Mouse (Mus musculus) heart, adult 8-10 months (tissue): ENCODE data around the gene Gm13090. TPM values are rescaled to one million over a fixed set of nuclear protein-coding genes. Genes with fewer than 3 reads are reported as not detected.
A peak's percentile ranks its signal among the peaks of the same experiment; 100 is the strongest.

Experiments
- DNase-seq: peaks from one replicate; pipeline ENCODE4 v3.0.0; 2022; ENCODE audit warnings: low spot score
- total RNA-seq, 4 experiments: library from RNA; stranded (reverse); gene quantifications; 2 replicates each; pipeline ENCODE4 v1.2.4; 2022

The Gm13090 gene
- total RNA-seq, 4 experiments from 2014 or later, result 0.37 to 0.44 TPM; not detected in 2

DNA sequence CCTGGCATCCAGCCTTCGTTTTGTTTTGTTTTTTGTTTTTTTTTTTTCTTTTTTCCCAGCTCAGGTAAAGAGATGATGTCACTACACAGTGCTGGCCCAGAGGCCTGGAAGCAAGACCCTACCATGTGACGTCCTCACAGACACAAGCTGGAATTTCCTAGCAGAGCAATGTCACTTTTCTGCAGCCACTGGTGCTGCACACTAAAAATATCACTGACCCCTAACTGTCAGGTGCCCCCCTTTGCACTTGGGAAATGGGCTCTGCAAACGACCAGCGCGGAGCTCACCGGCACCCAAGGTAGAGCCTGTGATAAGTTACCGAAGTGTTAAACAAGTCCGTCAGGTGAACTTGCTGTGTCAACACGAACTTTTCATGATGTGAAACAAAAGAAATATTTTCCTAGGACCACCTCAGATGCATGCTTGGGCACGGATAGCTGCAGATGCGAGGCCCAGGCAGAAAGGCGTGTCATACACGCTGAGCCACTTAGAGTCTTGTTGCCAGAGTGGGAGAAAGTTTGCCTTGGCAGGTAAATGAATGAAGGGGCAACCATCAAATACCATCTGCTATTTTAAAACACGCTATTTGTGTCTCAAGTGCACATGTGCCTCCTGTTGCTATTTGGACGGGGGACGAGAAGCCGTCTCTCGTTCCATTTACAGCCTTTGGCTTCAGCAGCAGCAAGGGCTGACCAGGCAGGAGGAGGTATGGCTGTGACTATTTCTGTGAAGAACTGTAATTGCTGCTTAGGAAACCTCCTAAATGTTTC lies 7.1 kb downstream of the Gm13090 start:
- DNase-seq, result peak; percentile 58

DNA sequence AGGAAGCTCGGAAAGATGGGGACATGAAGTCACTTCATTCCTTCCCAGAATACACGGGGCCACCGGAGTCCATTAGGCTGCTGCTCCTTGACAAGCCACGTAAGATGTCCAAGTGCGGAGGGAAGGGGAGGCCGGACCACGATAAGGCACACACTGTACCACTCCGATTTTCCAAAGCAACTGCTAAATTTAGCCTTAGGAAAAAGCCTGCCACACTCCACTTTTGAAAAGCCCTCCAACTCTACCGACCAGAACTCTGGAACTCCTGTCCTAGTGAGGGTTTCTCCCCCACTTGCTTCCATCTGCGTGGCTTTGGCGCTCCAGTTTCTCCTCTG lies 7.7 kb downstream of the Gm13090 start:
- no peak for DNase-seq

DNA sequence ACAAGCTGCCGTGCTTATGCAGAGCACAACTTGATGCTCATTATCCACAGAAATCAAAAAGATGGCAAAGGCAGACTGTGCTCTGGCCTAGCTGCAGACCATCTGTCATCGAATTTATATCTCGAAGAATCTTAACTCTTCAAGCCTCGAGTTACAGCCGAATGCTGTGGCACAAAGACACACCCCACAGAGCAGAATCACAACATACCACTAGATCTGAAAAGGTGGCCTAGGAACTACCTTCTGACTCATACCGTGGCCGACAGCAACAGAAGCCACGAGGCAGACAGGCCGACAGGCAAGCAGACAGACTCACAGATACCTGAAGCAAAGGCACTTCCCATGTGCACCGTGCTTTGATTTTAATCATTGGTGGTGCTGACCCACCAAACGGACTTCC lies 14.3 kb downstream of the Gm13090 start:
- no peak for DNase-seq

- no peak for DNase-seq
Observed at GRCm38 (mm10) chr4:151104147-151104546, 14.8 kb downstream of the Gm13090 start.

GRCm38 (mm10) chr4:151105886-151106285 lies 16.5 kb downstream of the Gm13090 start:
- no peak for DNase-seq

- DNase-seq, result no peak
Observed at GRCm38 (mm10) chr4:151106468-151106867, 17.1 kb downstream of the Gm13090 start.

DNA sequence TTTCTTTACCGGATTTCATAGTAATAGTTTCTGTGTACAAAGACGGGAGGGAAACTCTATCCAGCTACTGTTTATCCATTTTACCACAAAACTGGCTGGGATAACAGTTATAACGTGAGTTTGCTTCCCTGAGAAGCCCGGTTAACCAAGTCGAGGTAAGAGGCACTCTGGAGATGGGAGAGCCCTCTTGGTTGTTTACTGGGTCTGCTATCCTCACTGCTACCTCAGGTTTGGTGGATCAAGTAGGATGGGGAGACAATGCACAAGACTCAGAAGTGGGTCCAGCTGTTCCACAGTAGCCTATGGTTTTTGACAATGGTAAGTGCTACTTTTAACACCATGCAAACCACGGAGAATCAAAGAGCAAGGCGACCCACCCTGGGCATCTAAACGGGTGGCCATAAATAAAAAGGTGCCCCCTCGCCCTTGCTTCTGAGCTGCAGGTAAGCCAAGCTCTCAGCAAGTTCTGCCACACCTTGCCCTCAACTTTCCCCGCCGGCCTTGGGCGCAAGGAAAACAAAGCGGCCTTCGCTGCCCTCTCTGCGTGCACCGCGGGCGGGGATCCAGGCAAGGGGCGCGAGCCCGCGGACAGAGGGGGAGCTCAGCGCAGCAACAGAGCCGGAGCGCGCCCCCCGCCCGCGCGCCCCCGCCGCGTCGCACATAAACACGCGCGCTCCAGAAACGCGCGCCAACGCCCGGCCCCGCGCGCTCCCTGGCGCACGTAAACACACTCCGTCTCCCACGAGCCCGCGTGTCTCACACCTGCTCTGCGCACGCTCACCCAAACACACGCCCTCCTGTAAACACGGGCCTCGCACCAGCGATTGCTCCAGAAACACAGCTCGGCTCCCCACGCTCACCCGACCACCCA lies 18.0 kb downstream of the Gm13090 start:
- no peak for DNase-seq

DNA sequence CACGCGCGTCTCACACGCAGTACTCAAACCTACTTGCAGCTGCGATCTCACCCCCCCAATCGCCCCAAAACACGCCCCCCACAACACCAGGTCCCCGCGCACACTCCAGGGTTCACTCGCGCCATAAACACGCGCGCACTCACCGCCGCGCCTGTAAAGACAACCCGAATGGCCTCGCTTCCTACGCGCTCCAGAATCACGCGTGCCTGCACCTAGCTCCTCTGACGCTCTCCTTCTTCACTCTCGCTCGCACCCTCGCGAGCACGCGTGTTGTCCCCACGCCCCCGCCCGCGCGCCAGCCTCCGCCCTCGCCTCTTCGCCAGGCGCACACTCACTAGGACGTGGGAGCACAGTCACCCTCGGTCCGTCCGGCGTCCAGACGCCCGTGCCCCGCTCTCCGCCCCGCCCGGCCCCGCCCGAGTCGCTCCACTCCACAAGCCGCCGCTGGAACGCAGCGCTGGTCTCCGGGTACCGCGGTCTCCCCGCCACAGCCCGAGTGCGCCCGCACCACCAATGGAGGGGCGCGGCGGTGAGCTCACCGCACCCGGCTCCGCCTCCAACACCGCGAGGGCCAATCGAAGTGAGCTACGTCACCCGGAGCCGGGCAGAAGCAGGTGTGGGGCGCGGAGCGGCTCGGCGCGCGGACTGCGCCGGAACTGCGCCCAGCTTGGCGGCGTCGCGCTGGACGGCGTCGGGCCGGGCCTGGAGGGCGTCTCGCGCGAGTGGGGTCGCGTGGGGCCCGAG lies 18.8 kb downstream of the Gm13090 start:
- DNase-seq, result peak; percentile 73

- no peak for DNase-seq
Observed at GRCm38 (mm10) chr4:151108834-151109241, 19.5 kb downstream of the Gm13090 start.

DNA sequence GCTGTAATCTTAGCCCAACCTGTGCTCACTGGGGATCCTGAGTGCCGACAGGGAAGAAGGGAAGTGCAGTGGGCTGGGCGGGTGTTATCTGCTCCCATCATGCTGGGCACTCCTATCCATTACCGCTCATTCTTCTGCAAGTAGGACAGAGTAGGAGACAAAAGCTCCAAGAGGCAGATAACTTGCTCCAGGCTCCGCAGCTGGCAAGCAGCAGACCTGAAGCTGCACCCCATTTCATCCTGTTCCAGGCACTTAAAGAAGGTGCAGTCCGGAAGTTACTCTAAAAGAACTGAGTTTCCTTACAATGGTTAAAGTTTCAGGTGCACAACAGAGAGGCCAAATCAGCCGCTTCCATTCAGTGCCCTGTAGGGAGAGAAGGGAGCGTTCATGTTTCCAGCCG lies 21.9 kb downstream of the Gm13090 start:
- no peak for DNase-seq

- no peak for DNase-seq
Observed at GRCm38 (mm10) chr4:151114574-151114973, 25.2 kb downstream of the Gm13090 start.

DNA sequence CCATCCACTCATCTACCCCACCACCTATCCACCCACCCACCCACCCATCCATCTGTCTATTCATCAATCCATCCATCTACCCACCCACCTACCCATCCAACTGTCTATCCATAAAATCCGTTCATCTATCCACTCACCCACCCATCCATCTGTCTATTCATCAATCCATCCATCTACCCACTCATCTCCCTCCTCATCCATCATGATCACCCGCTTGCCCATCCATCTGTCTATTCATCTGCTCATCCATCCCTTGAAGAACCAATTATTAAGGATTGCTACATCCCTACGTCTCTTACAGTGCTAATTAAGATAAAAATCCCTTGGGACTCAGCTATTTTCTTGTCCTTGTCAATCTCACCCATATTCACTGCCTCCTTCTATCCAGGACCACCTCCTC lies 29.5 kb downstream of the Gm13090 start:
- DNase-seq, result no peak

DNA sequence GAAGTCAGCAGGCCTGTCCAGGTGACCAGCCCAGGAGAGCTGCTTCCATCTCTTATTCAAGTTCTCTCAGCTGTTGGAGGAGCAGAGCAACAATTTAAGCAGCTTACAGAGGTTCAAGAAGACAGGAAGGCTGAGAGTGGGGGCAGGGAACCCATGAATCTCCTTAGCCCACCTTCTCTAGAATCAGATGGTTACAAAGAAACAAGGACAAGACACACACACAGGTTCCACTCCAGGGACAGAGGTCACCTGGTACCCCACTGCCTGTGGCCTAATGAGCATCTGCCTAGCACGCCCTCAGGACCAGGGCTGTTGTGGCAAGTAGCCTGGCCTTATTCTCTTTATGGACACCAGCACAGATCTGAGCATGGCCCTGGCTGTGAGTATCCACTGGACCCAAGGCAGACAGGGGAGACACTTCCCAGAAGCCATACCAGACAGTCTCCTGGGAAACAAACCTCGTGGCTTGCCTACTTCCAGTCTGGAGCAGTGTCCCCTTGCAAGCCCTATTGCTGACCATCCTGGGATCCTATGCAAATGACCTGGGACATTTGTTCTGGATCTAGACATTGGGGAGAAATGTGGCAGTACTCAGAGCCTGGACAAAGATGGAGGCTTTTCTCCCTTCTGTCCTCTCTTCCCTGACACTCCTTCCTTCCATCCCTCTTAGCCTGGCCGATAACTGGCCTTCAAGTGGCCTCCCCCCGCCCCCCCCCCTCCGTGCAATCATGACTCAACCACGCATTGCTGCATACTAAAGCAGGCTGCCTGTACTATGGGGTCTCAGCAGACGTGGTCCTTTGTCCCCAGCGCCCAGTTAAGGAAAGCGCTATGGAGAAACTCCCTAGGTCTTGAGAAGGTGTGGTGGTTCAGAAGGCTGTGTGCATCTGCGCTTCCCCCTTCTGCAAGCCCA lies 38.5 kb downstream of the Gm13090 start:
- DNase-seq, result no peak

DNA sequence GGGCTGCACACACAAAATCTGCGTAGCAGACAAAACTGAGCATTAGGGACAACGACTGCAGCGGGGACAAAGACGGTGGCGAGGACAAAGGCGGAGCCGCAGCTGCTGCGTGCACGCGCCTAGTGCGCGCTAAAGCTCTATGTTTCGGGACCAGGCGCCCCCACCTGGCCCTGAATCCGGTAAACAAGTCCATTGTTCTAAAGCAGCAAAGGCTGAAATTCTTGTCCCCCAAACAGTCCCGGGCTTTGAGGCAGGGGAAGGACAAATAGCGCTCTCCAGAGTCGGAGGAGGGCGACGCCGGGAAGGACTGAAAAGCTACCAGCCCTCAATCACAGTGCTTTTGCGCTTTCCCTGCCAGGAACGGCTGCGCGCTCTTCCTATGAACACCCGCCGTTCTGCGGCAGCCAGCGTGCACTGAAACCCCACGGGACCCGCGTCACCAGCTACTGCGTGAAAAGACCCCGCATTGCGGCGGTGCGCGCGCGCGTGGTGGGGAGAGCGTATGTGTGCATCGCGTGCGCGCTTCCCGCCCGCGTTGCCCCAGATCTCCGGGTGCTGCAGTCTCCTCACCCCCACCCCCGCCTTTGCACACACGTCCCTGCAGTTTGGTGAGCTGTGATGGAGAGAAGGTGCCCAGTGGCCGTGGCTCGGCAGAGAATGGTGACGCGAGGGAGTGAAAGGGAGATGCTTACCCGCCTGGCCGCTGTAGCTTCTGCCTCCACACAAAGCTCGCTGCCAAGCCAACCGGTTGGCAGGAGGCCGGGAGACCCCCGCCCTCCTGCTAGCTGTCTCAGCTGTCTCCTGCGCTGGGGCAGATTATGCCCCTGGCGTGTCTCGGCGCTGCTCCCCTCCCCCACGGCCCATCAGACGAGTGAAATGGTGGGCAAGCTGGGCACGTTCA lies 39.5 kb downstream of the Gm13090 start:
- no peak for DNase-seq

GRCm38 (mm10) chr4:151129725-151130557 lies 40.6 kb downstream of the Gm13090 start:
- peak; percentile 23 for DNase-seq

DNA sequence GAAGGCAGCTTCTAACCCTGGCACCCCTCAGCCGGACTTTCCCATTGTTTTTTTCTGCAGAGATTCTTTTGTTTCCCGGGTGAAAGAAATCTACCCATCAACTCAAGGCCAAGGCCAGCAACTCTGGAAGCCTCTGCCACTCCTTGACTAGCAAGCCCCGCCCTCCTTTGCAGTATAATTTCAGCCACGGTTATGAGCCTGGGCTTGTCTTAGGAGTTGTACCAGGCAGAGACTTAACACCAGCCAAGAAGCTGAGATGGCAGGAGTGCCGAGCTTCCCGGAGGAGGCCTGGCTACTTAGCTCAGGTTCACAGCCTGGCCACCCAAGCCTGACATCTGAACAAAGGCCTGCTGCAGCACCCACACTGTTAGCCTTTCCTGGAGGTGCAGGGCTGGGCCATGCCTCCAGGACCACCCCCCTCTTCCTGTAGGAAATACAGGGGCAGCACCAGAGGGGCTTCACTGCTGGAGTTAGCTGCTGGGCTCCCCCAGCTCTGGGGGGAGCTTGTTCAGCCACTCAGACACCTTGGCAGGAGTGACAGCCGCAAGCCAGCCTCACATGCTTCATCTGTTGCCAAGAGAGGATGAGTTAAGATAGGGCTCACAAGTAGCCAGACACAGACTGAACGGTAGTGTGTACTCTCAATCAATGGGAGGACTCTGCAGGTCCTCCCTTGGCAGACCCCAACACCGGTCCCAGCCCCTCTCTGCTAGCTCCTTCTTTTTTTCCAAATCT lies 41.6 kb downstream of the Gm13090 start:
- DNase-seq, result no peak

DNA sequence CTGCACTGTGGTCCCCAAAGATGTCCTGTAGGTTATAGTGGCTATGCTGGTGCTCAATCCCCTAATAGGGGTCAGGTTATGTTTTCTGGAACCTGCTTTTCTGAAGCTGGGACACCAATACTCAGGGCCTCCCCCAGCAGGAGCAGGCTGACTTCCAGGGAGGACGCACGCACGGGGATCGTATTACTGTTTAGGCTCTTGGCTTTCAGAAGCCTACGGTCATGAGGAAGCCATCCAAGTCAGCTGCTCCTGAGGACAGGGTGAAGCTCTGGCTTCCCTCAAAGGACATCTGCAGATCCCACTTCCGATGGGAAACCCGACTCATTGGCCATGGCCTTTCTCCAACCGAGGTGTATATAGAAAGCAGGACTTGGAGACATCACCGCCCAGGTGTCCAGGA lies 43.1 kb downstream of the Gm13090 start:
- DNase-seq, result peak; percentile 43

DNA sequence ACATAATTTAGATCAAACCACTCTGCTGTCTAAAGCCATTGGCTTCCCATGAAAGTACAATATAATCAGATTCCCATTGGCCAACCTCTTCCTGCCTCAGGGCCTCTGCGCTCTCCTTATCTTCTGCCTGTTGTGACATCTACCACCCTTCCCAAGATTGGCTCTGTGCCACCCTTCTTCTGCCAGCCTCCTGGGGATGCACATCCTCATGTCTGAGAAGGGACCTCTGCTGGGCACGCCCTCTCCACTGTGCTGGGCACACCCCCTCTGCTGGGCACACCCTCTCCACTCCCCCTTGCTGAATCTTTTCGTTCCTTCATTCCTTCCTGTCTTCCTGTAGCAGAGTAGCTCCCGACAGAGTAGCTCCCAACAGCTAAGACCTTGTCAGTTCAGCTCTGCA lies 44.4 kb downstream of the Gm13090 start:
- DNase-seq, result no peak

- no peak for DNase-seq
Observed at GRCm38 (mm10) chr4:151135491-151135890, 46.1 kb downstream of the Gm13090 start.
